Mouse (Mus musculus): ENCODE measurements around the gene Try10. TPM values are rescaled to one million over a fixed set of nuclear protein-coding genes. Genes with fewer than 3 reads are reported as not detected.
"Not testable (repeated sequence)": the region's sequence is repeated elsewhere in the genome, so short reads cannot be mapped to it uniquely, and the experiment has no call there.

Gene Try10
- total RNA-seq (2014; fragmentation: Nextera tagmentation) = not detected in 2 replicates
- not detected in 2 replicates for total RNA-seq (2017)

GRCm38 (mm10) chr6:41353932-41354331 is at the start of gene Try10:
Gene Try10 (plus strand): TSS chr6:41354105.
- no peak for ATAC-seq (replicated peaks; ENCODE audit: poor library complexity, severe bottlenecking)

GRCm38 (mm10) chr6:41316741-41317140 is 37.2 kb upstream of the Try10 start, which contains the start of gene Try5:
Gene Try5 (minus strand): TSS chr6:41316841.
- not testable (repeated sequence) for ATAC-seq (replicated peaks; ENCODE audit: poor library complexity, severe bottlenecking)

- ATAC-seq (replicated peaks; ENCODE audit: poor library complexity, severe bottlenecking) = peak; percentile 55
These were observed 19.9 kb downstream of the Try10 start for GRCm38 (mm10) chr6:41373772-41374171.

- not testable (repeated sequence) for ATAC-seq (replicated peaks; ENCODE audit: poor library complexity, severe bottlenecking)
These were observed 23.7 kb downstream of the Try10 start, which contains the start of gene Prss3 for GRCm38 (mm10) chr6:41377578-41377977. Gene Prss3 (minus strand): TSS chr6:41377678.

- no peak for ATAC-seq (replicated peaks; ENCODE audit: poor library complexity, severe bottlenecking)
These were observed 32.9 kb downstream of the Try10 start for GRCm38 (mm10) chr6:41386781-41387180.

GRCm38 (mm10) chr6:41391640-41392039 is 37.7 kb downstream of the Try10 start:
- not testable (repeated sequence) for ATAC-seq (replicated peaks; ENCODE audit: poor library complexity, severe bottlenecking)

- not testable (repeated sequence) for ATAC-seq (replicated peaks; ENCODE audit: poor library complexity, severe bottlenecking)
These were observed 38.2 kb downstream of the Try10 start, which contains the start of gene Gm5771 for GRCm38 (mm10) chr6:41392056-41392455. Gene Gm5771 (plus strand): TSS chr6:41392356.

Other genes starting within 250 kb of the Try10 start
- gene Try4, start 51.8 kb upstream of the Try10 start, total RNA-seq (2014; fragmentation: Nextera tagmentation) = not detected in 2 replicates
- gene Try4, start 51.8 kb upstream of the Try10 start, total RNA-seq (2017) = not detected in 2 replicates
- gene Try5, start 37.3 kb upstream of the Try10 start, total RNA-seq (2014; fragmentation: Nextera tagmentation) = not detected in 2 replicates
- not detected in 2 replicates for gene Try5, start 37.3 kb upstream of the Try10 start, total RNA-seq (2017)
- not detected in 2 replicates for gene Prss3, start 23.6 kb downstream of the Try10 start, total RNA-seq (2014; fragmentation: Nextera tagmentation)
- not detected in 2 replicates for gene Prss3, start 23.6 kb downstream of the Try10 start, total RNA-seq (2017)
- gene Gm5771, start 38.3 kb downstream of the Try10 start, total RNA-seq (2014; fragmentation: Nextera tagmentation) = not detected in 2 replicates
- not detected in 2 replicates for gene Gm5771, start 38.3 kb downstream of the Try10 start, total RNA-seq (2017)
- not detected in 2 replicates for gene Gm10334, start 92.0 kb downstream of the Try10 start, total RNA-seq (2014; fragmentation: Nextera tagmentation)
- gene Gm10334, start 92.0 kb downstream of the Try10 start, total RNA-seq (2017) = not detected in 2 replicates
- not detected in 2 replicates for gene Prss1, start 104.8 kb downstream of the Try10 start, total RNA-seq (2014; fragmentation: Nextera tagmentation)
- gene Prss1, start 104.8 kb downstream of the Try10 start, total RNA-seq (2017) = not detected in 2 replicates
- gene Prss2, start 167.7 kb downstream of the Try10 start, total RNA-seq (2014; fragmentation: Nextera tagmentation) = not detected in 2 replicates
- not detected in 2 replicates for gene Prss2, start 167.7 kb downstream of the Try10 start, total RNA-seq (2017)

Data from granulocyte monocyte progenitor cell, adult 5-6 weeks (primary cell).